Mouse (Mus musculus) embryonic facial prominence, embryonic 12.5 days (tissue): ENCODE data around the gene Aldh3b1. TPM values are rescaled to one million over a fixed set of nuclear protein-coding genes. Genes with fewer than 3 reads are reported as not detected.
A peak's percentile ranks its signal among the peaks of the same experiment; 100 is the strongest.

Experiments
- ATAC-seq: fragments of 200-750 bp; cut with Nextera tagmentation; 2 replicates; pipeline ENCODE4 v1.8.0; 2017; ENCODE audit not compliant: insufficient number of reproducible peaks, insufficient read depth, low FRiP score, low TSS enrichment
- H3K27ac ChIP-seq: fragments of 300-500 bp; sonication (generic); 2 replicates; pipeline ENCODE4 v1.5.1; 2016; ENCODE audit warnings: mild to moderate bottlenecking
- H3K27me3 ChIP-seq: fragments of 300-500 bp; sonication (generic); 2 replicates; pipeline ENCODE4 v1.6.1; 2016; ENCODE audit warnings: mild to moderate bottlenecking, moderate library complexity
- H3K36me3 ChIP-seq: fragments of 300-500 bp; sonication (generic); 2 replicates; pipeline ENCODE4 v1.6.1; 2016; ENCODE audit warnings: mild to moderate bottlenecking
- H3K4me1 ChIP-seq: fragments of 300-500 bp; sonication (generic); 2 replicates; pipeline ENCODE4 v1.6.1; 2016
- H3K4me2 ChIP-seq: fragments of 300-500 bp; sonication (generic); replicated peaks from 2 replicates; pipeline ENCODE4 v1.6.1; 2016; ENCODE audit warnings: mild to moderate bottlenecking, moderate library complexity
- H3K4me3 ChIP-seq: fragments of 300-500 bp; sonication (generic); 2 replicates; pipeline ENCODE4 v1.5.1; 2016; ENCODE audit warnings: mild to moderate bottlenecking
- H3K9ac ChIP-seq: fragments of 300-500 bp; sonication (generic); 2 replicates; pipeline ENCODE4 v1.6.1; 2016; ENCODE audit warnings: mild to moderate bottlenecking, moderate library complexity
- H3K9me3 ChIP-seq: fragments of 300-500 bp; sonication (generic); 2 replicates; pipeline ENCODE4 v1.6.1; 2016; ENCODE audit warnings: mild to moderate bottlenecking, moderate library complexity
- WGBS: fragments of 180-500 bp; shearing (Covaris S2); methylation state at CpG from one replicate; pipeline ENCODE4 v1.1.7; 2016; 5-methylcytosine and 5-hydroxymethylcytosine counted together
- polyA plus RNA-seq: library from polyadenylated mRNA; unstranded; fragments of >200 nt; fragmentation: Nextera tagmentation; extraction: Ambion mirVana; gene quantifications from 2 replicates; pipeline ENCODE4 v1.2.1, GENCODE M21; 2016

Aldh3b1 gene
- polyA plus RNA-seq, 1 experiment from 2014 or later = 0.91 TPM

GRCm38 (mm10) chr19:3906326-3906725, 23.3 kb downstream of the Aldh3b1 start:
- H3K27me3 ChIP-seq = no peaks in the 10 kb centered on the region
- H3K4me3 ChIP-seq = peak overlapping the region; percentile 56
- peak overlapping the region; percentile 77 for H3K27ac ChIP-seq
- H3K9ac ChIP-seq = peak overlapping the region; percentile 61
- no peaks in the 10 kb centered on the region for H3K9me3 ChIP-seq
- peak overlapping the region; percentile 60 for H3K4me2 ChIP-seq
- WGBS = 32% methylated on average over 10 of the region's 10 CpGs
- H3K36me3 ChIP-seq = peaks cover 49% of the 10 kb centered on the region
- peaks cover 38% of the 10 kb centered on the region for H3K4me1 ChIP-seq
- no peak for ATAC-seq

DNA sequence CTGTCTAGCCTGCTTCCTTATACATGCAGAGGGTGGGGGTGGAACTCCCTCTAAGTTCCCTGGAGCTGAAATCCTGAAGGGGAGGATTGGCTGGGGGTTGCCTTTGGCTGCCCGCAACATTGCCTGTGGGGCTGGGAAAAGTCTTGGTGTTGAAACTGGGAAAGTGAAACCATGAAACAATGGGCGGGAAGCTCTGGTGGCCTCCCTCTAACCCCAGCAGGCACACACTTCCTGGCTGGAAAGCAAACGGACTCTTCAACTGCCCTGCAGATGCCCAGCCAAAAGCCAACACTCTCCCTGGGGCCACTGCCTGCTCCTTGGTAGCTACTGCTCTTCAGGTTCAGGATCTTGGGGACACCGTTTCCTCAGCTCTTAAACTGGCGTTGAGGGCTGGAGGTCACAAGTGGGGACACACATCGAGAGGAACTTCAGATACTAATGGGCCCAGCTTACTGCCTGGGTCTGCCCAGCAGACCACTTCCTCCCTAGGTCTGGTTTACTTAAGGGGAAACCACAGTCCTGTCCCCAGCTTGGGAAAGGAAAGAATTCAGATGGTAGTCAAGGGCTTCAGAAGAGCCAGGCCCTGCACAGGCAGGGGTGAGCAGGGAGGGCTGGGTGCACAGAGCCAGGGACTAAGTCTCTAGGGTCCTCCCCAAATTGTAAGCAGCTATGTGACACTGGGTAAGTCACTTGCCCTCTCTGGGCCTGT, 24.2 kb downstream of the Aldh3b1 start:
- Histone ChIP-seq H3K4me3 (peak overlapping the region; percentile 56), H3K4me1 (peaks cover 38% of the 10 kb centered on the region), H3K9ac (peak overlapping the region; percentile 31), H3K27ac (peak overlapping the region; percentile 77), H3K27me3 (no peaks in the 10 kb centered on the region), H3K36me3 (peaks cover 48% of the 10 kb centered on the region), H3K4me2 (peak overlapping the region; percentile 60), H3K9me3 (no peaks in the 10 kb centered on the region)
- ATAC-seq = no peak
- 16% methylated on average over 6 of the region's 6 CpGs for WGBS

DNA sequence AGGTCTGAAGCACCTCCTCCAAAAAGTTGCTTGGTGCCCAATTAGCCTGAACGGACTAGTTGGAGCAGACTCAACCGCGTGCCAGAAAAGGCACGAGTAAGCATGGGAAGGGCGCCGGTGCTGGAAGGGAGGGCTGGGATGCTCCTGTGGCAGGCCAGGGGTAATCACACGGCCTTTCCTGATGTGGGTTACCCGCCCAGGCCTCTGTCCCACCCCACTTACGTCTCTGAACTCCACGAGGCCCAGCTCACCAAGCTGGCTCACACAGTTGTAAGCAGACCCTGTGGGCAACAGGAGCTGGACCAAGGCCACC, 25.3 kb downstream of the Aldh3b1 start:
- WGBS = 57% methylated on average over 10 of the region's 10 CpGs
- no peak overlapping the region for H3K9ac ChIP-seq
- ATAC-seq = no peak
- H3K36me3 ChIP-seq = peaks cover 44% of the 10 kb centered on the region
- peak overlapping the region; percentile 60 for H3K4me2 ChIP-seq
- H3K27me3 ChIP-seq = no peaks in the 10 kb centered on the region
- H3K9me3 ChIP-seq = no peaks in the 10 kb centered on the region
- H3K4me3 ChIP-seq = no peak overlapping the region
- no peak overlapping the region for H3K27ac ChIP-seq
- H3K4me1 ChIP-seq = peaks cover 38% of the 10 kb centered on the region

GRCm38 (mm10) chr19:3903648-3904362, 25.8 kb downstream of the Aldh3b1 start:
- H3K27me3 ChIP-seq = no peaks in the 10 kb centered on the region
- no peak overlapping the region for H3K4me3 ChIP-seq
- peak overlapping the region; percentile 11; the same call in 1 of the 2 replicates for H3K4me2 ChIP-seq
- no peak overlapping the region for H3K27ac ChIP-seq
- WGBS = 64% methylated on average over 25 of the region's 25 CpGs
- H3K9ac ChIP-seq = no peak overlapping the region
- no peak for ATAC-seq
- no peaks in the 10 kb centered on the region for H3K9me3 ChIP-seq
- H3K36me3 ChIP-seq = peaks cover 43% of the 10 kb centered on the region
- H3K4me1 ChIP-seq = peaks cover 38% of the 10 kb centered on the region

GRCm38 (mm10) chr19:3902966-3903365, 26.6 kb downstream of the Aldh3b1 start:
- no peak for ATAC-seq
- Histone ChIP-seq H3K4me3 (no peak overlapping the region), H3K4me1 (peaks cover 36% of the 10 kb centered on the region), H3K9ac (no peak overlapping the region), H3K36me3 (peaks cover 42% of the 10 kb centered on the region), H3K27me3 (no peaks in the 10 kb centered on the region), H3K9me3 (no peaks in the 10 kb centered on the region), H3K4me2 (no peak overlapping the region), H3K27ac (no peak overlapping the region)
- 80% methylated on average over 12 of the region's 12 CpGs for WGBS

DNA sequence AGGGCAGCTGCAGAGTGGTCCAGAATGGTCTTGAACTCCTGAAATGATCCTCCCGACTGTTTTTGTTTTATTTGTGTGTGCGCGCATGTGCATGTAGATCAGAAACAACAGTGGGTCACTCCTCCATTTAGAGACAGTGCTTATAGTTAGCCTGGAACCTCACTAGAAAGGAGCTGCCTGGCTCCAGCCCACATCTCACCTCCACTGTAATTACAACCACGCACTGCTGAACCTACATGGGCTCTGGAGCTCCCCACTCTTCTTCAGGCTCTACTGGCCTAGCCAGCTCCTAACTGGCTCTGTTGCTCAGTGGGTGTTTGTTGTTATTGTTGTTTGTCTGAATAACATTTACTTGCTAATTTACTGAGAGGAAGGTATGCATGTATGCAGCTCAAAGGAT, 30.0 kb downstream of the Aldh3b1 start:
- 89% methylated on average over 4 of the region's 4 CpGs for WGBS
- Histone ChIP-seq H3K9ac (no peak overlapping the region), H3K36me3 (peaks cover 74% of the 10 kb centered on the region), H3K27ac (no peak overlapping the region), H3K4me3 (no peak overlapping the region), H3K4me1 (peaks cover 9% of the 10 kb centered on the region), H3K9me3 (no peaks in the 10 kb centered on the region), H3K27me3 (no peaks in the 10 kb centered on the region), H3K4me2 (no peak overlapping the region)
- ATAC-seq = no peak

GRCm38 (mm10) chr19:3898952-3899351, 30.7 kb downstream of the Aldh3b1 start:
- ATAC-seq = no peak
- Histone ChIP-seq H3K9me3 (no peaks in the 10 kb centered on the region), H3K36me3 (peaks cover 81% of the 10 kb centered on the region), H3K4me2 (no peak overlapping the region), H3K9ac (no peak overlapping the region), H3K4me3 (no peak overlapping the region), H3K4me1 (peaks cover 2% of the 10 kb centered on the region), H3K27me3 (no peaks in the 10 kb centered on the region), H3K27ac (no peak overlapping the region)
- WGBS = 80% methylated on average over 7 of the region's 7 CpGs

- H3K9me3 ChIP-seq = no peaks in the 10 kb centered on the region
- H3K4me2 ChIP-seq = no peak overlapping the region
- no peak for ATAC-seq
- H3K27me3 ChIP-seq = no peaks in the 10 kb centered on the region
- no peak overlapping the region for H3K27ac ChIP-seq
- 91% methylated on average over 5 of the region's 5 CpGs for WGBS
- peaks cover 83% of the 10 kb centered on the region for H3K36me3 ChIP-seq
- no peak overlapping the region for H3K9ac ChIP-seq
- no peaks in the 10 kb centered on the region for H3K4me1 ChIP-seq
- no peak overlapping the region for H3K4me3 ChIP-seq
These were observed 32.1 kb downstream of the Aldh3b1 start for GRCm38 (mm10) chr19:3897557-3897956.

DNA sequence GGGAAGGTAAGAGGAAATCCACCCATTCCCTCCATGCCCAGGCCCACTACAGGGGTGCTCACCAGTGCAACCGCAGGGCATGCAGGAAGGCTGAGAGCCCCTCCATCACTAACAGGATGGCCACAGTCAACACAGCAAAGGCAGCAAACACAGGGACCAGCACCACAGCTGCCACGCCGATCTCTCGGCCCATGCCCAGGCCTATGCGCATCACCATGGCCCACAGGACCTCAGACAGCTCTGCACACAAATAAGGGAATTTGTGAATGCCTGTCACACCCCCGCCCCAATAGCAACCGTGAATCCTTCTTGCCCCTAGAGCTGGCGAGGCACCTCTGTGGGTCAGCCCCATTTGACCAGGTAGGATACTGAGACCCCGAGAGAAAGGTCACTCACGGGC, 33.4 kb downstream of the Aldh3b1 start:
- no peaks in the 10 kb centered on the region for H3K27me3 ChIP-seq
- no peaks in the 10 kb centered on the region for H3K4me1 ChIP-seq
- ATAC-seq = no peak
- no peak overlapping the region for H3K9ac ChIP-seq
- no peak overlapping the region for H3K4me2 ChIP-seq
- peaks cover 83% of the 10 kb centered on the region for H3K36me3 ChIP-seq
- H3K4me3 ChIP-seq = no peak overlapping the region
- WGBS = 90% methylated on average over 10 of the region's 10 CpGs
- no peak overlapping the region for H3K27ac ChIP-seq
- H3K9me3 ChIP-seq = no peaks in the 10 kb centered on the region

DNA sequence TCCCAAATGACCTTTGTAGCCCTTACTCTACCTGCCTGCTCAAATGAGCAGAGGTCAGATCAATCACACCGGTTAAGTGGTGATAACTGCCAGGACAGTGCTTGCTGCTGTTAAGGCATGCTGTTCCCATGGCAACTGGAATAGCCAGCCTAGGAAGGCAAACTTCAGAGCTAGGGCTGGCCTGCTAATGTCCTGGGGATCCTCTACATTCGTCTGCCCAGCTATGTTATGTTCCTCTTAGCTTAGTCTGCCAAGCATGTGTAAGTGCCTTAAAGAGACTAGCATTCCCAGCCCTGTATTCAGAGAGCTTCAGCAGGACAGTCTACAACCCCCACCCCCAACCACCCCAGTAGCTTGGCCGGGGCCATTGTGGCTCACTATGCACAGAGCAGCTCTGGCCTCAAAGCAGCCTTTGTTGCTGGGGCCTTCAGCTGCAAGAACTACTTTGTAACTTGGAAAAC, 34.4 kb downstream of the Aldh3b1 start:
- peaks cover 89% of the 10 kb centered on the region for H3K36me3 ChIP-seq
- H3K9me3 ChIP-seq = no peaks in the 10 kb centered on the region
- WGBS = 27% methylated on average over 3 of the region's 3 CpGs
- H3K27ac ChIP-seq = 0 out of 2 replicates have a peak overlapping the region, but pooled peaks have one; percentile 12
- H3K27me3 ChIP-seq = no peaks in the 10 kb centered on the region
- no peak overlapping the region for H3K4me2 ChIP-seq
- H3K9ac ChIP-seq = no peak overlapping the region
- no peaks in the 10 kb centered on the region for H3K4me1 ChIP-seq
- no peak overlapping the region for H3K4me3 ChIP-seq
- no peak for ATAC-seq

- Histone ChIP-seq H3K4me2 (no peak overlapping the region), H3K27ac (no peak overlapping the region; the same call in 1 of the 2 replicates), H3K9me3 (no peaks in the 10 kb centered on the region), H3K9ac (no peak overlapping the region), H3K36me3 (peaks cover 91% of the 10 kb centered on the region), H3K4me3 (no peak overlapping the region), H3K4me1 (no peaks in the 10 kb centered on the region), H3K27me3 (no peaks in the 10 kb centered on the region)
- 87% methylated on average over 2 of the region's 2 CpGs for WGBS
- no peak for ATAC-seq
These were observed 35.3 kb downstream of the Aldh3b1 start for GRCm38 (mm10) chr19:3894294-3894693.

- H3K4me2 ChIP-seq = no peak overlapping the region
- H3K27ac ChIP-seq = no peak overlapping the region
- WGBS = 92% methylated on average over 4 of the region's 4 CpGs
- H3K36me3 ChIP-seq = peaks cover 92% of the 10 kb centered on the region
- no peak for ATAC-seq
- H3K9me3 ChIP-seq = no peaks in the 10 kb centered on the region
- no peak overlapping the region for H3K9ac ChIP-seq
- no peak overlapping the region for H3K4me3 ChIP-seq
- no peaks in the 10 kb centered on the region for H3K4me1 ChIP-seq
- H3K27me3 ChIP-seq = no peaks in the 10 kb centered on the region
These were observed 36.0 kb downstream of the Aldh3b1 start for GRCm38 (mm10) chr19:3893545-3894116.
